In the genomic region with DNA sequence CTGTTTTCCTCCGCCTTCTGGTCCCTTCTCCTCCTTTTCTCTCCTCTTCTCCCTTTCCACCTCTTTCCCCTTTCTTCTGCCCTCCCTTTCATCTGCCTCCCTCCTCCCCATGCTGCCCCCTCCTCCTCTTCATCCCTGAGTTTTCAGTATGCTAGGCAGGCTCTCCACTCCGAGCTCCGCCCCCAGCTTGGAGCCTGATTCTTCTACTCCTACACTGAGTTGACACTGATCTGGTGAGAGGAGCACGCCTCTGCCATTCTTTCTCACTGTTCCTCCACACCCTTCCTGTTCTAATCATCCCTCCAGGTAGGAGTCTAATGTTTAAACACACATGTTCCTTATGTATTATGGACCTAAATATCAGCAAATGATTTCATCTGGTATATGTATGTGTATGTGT, we compare ENCODE assay signal across 24 mouse cellular contexts.
DNase-seq lines count a peak whose midpoint lies in the region; ATAC-seq and TF ChIP-seq lines count a peak whose summit lies in the region.
"Had no signal": no experiment of that assay in that cellular context is flagged by ENCODE, and none has a peak within 500 bp of the region (broad histone marks: within the 10 kb centered on the region; RNA-seq: fewer than 3 reads in every experiment).

No protein-coding gene starts in this region.

- no peaks in the 10 kb centered on the region for H3K36me3 ChIP-seq in midbrain, embryonic 10.5 days
- no peaks in the 10 kb centered on the region for H3K36me3 ChIP-seq in midbrain, embryonic 13.5 days
- H3K36me3 ChIP-seq: forebrain, embryonic 10.5 days; heart, embryonic 10.5 days; heart, embryonic 13.5 days had no signal

- DNase-seq in left cerebral cortex, adult 18-20 months (ENCODE audit: low spot score in 2 of 2): peak; percentile 54 to 64
- no peak for DNase-seq in left cerebral cortex, postnatal 14 days (ENCODE audit: low spot score in 2 of 2)
- no peak for DNase-seq in midbrain, embryonic 10.5 days (ENCODE audit: low spot score)
- peak; percentile 77 for DNase-seq in brain, adult 2 months (ENCODE audit: low read depth, low spot score)
- DNase-seq: adrenal gland, adult 2 months; adrenal gland, postnatal 14 days; cerebellum, adult 11-12 months; cerebellum, adult 8-10 months; cerebellum, postnatal 10 days; cerebellum, postnatal 36 days; gastrocnemius, postnatal 25 days; heart, adult 2 months; heart, postnatal 14 days; heart, postnatal 4 days had no signal

- H3K27me3 ChIP-seq in midbrain, embryonic 10.5 days (ENCODE audit: low read depth, poor library complexity, severe bottlenecking): no peaks in the 10 kb centered on the region
- no peaks in the 10 kb centered on the region for H3K27me3 ChIP-seq in midbrain, embryonic 13.5 days
- H3K27me3 ChIP-seq: forebrain, embryonic 13.5 days; heart, embryonic 13.5 days had no signal

- TF ChIP-seq POLR2A in cortical plate, adult 2 months (IDR thresholded peaks at IDR 0.05; ENCODE audit: extremely low read depth, insufficient read depth, low read length): no peak

- no peak for ATAC-seq in midbrain, embryonic 13.5 days
- ATAC-seq: CD4-positive, CD25-positive, alpha-beta regulatory T cell, adult 4 months; forebrain, embryonic 13.5 days; forebrain, embryonic 16.5 days; hindbrain, postnatal 0 days had no signal

- H3K4me2 ChIP-seq in midbrain, embryonic 13.5 days (replicated peaks): no peak overlapping the region
- H3K4me2 ChIP-seq: forebrain, embryonic 13.5 days; heart, embryonic 13.5 days; hindbrain, embryonic 14.5 days had no signal

- 0 out of 2 replicates have a peak overlapping the region, but pooled peaks have one; percentile 17 for H3K27ac ChIP-seq in midbrain, embryonic 10.5 days (replicated peaks)
- H3K27ac ChIP-seq in midbrain, embryonic 13.5 days: no peak overlapping the region
- H3K27ac ChIP-seq in cortical plate, adult 2 months (ENCODE audit: insufficient read depth, low read length): peak overlapping the region; percentile 84; the same call in 1 of the 2 replicates
- H3K27ac ChIP-seq: forebrain, embryonic 10.5 days; forebrain, embryonic 13.5 days; heart, adult 2 months; heart, embryonic 10.5 days; heart, embryonic 13.5 days; hindbrain, embryonic 14.5 days; hindbrain, postnatal 0 days had no signal

- no peak for TF ChIP-seq CTCF in cortical plate, adult 2 months (IDR thresholded peaks at IDR 0.05; ENCODE audit: extremely low read depth, insufficient read depth, low read length)

- no peak overlapping the region for H3K4me3 ChIP-seq in midbrain, embryonic 10.5 days
- no peak overlapping the region for H3K4me3 ChIP-seq in midbrain, embryonic 13.5 days (replicated peaks)
- H3K4me3 ChIP-seq in cortical plate, adult 2 months (ENCODE audit: insufficient read depth, low read length): no peak overlapping the region
- H3K4me3 ChIP-seq: forebrain, embryonic 10.5 days; forebrain, embryonic 13.5 days; heart, adult 2 months; heart, embryonic 10.5 days; heart, embryonic 13.5 days had no signal

- 64% methylated on average over 4 of the region's 4 CpGs for WGBS in midbrain, embryonic 10.5 days
- WGBS in midbrain, embryonic 13.5 days: 49% methylated on average over 4 of the region's 4 CpGs

- H3K9me3 ChIP-seq in midbrain, embryonic 10.5 days (replicated peaks): no peaks in the 10 kb centered on the region
- H3K9me3 ChIP-seq in midbrain, embryonic 13.5 days: no peaks in the 10 kb centered on the region
- H3K9me3 ChIP-seq: forebrain, embryonic 10.5 days; forebrain, embryonic 13.5 days; heart, embryonic 10.5 days; heart, embryonic 13.5 days had no signal

- peaks cover 5% of the 10 kb centered on the region; the same call in 1 of the 2 replicates for H3K4me1 ChIP-seq in midbrain, embryonic 10.5 days
- 0 out of 2 replicates have a peak, but pooled peaks cover 3% of the 10 kb centered on the region for H3K4me1 ChIP-seq in midbrain, embryonic 13.5 days (replicated peaks)
- peaks cover 12% of the 10 kb centered on the region for H3K4me1 ChIP-seq in cortical plate, adult 2 months (ENCODE audit: control insufficient read depth, insufficient read depth, low read length)
- H3K4me1 ChIP-seq: heart, embryonic 10.5 days; heart, embryonic 13.5 days had no signal

- intact Hi-C loops in left cerebral cortex, postnatal 14 days (cut with DNase I): no loop called here

- H3K9ac ChIP-seq in midbrain, embryonic 13.5 days (replicated peaks): no peak overlapping the region
- H3K9ac ChIP-seq: forebrain, embryonic 13.5 days; heart, embryonic 13.5 days; hindbrain, embryonic 14.5 days had no signal

Comparison
In these comparisons a context has a peak if more than half of its experiments do, and no peak if none do; other contexts are left out.
1. DNase-seq: peak in left cerebral cortex, adult 18-20 months (2 of 2) and brain, adult 2 months (single experiment); none in left cerebral cortex, postnatal 14 days (0 of 2) and midbrain, embryonic 10.5 days (single experiment).